8 mouse cellular contexts compared by ENCODE assay signal in the genomic region with DNA sequence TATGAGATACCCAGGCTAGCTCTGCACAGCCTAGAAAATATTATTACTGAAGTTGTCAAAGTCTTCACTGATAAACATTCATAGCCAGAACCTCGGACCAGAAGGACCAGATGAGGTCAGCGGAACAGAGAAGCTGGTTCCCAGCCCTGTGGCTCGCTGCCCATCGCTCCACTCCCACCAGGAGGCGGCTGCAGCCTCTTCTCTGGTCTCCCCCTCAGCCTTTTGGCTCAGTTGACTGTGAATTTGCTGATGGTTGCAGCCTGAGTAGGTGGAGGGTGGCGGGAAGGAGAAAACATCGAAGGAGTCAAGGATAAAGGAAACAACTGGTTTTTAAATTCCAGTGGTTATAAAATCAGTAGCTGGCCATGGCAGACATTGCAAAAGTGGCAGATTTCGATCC.
DNase-seq lines count a peak whose midpoint lies in the region; ATAC-seq lines count a peak whose summit lies in the region.

No protein-coding gene starts in this region.

- H3K9ac ChIP-seq in heart, embryonic 14.5 days (ENCODE audit: low read length) = no peak overlapping the region
- no peak overlapping the region for H3K9ac ChIP-seq in limb, embryonic 13.5 days

- WGBS in heart, embryonic 14.5 days = 55% methylated on average over 8 of the region's 8 CpGs
- WGBS in limb, embryonic 13.5 days = 52% methylated on average over 8 of the region's 8 CpGs

- H3K4me2 ChIP-seq in heart, embryonic 14.5 days (ENCODE audit: low read length) = no peak overlapping the region
- H3K4me2 ChIP-seq in limb, embryonic 13.5 days (replicated peaks) = no peak overlapping the region

- peak overlapping the region; percentile 68 to 79 for H3K27ac ChIP-seq in heart, embryonic 14.5 days (replicated peaks in 1 of 2; ENCODE audit: control insufficient read depth in 1 of 2, insufficient read depth in 1 of 2, low read depth in 2 of 2, low read length in 2 of 2)
- peak overlapping the region; percentile 22; the same call in 1 of the 2 replicates for H3K27ac ChIP-seq in limb, embryonic 13.5 days

- peak; percentile 11 for DNase-seq in right cerebral cortex, postnatal 4 days
- no peak for DNase-seq in right cerebral cortex, adult 2 months (ENCODE audit: low spot score in 2 of 2)
- DNase-seq in testis, postnatal 10 days (ENCODE audit: low spot score) = peak; percentile 87
- DNase-seq in embryo, embryonic 9.5 days (ENCODE audit: extremely low spot score) = no peak
- no peak for DNase-seq in frontal cortex, postnatal 10 days (ENCODE audit: low spot score in 2 of 2)
- no peak for DNase-seq in left cerebral cortex, adult 11 months (ENCODE audit: low spot score)

- H3K4me3 ChIP-seq in heart, embryonic 14.5 days (ENCODE audit: control insufficient read depth in 1 of 2, insufficient read depth in 1 of 2, low read depth in 1 of 2, low read length in 2 of 2) = no peak overlapping the region
- H3K4me3 ChIP-seq in limb, embryonic 13.5 days = no peak overlapping the region

- peak; percentile 41; the same call in 1 of the 2 replicates for ATAC-seq in heart, embryonic 14.5 days (ENCODE audit: insufficient number of reproducible peaks, insufficient read depth, low FRiP score, low read depth)
- no peak for ATAC-seq in limb, embryonic 13.5 days (ENCODE audit: low FRiP score, low read depth)

- no peaks in the 10 kb centered on the region for H3K27me3 ChIP-seq in heart, embryonic 14.5 days (ENCODE audit: control insufficient read depth, insufficient read depth, low read length)
- H3K27me3 ChIP-seq in limb, embryonic 13.5 days = no peaks in the 10 kb centered on the region

- no peaks in the 10 kb centered on the region for H3K9me3 ChIP-seq in heart, embryonic 14.5 days (ENCODE audit: control insufficient read depth, low read length)
- no peaks in the 10 kb centered on the region for H3K9me3 ChIP-seq in limb, embryonic 13.5 days

- no peaks in the 10 kb centered on the region for H3K36me3 ChIP-seq in heart, embryonic 14.5 days (ENCODE audit: control insufficient read depth, insufficient read depth, low read length)
- H3K36me3 ChIP-seq in limb, embryonic 13.5 days = no peaks in the 10 kb centered on the region

- H3K4me1 ChIP-seq in heart, embryonic 14.5 days (ENCODE audit: control insufficient read depth in 2 of 2, insufficient read depth in 2 of 2, low read length in 2 of 2) = peaks cover 26 to 46% of the 10 kb centered on the region in 2 experiments
- H3K4me1 ChIP-seq in limb, embryonic 13.5 days = peaks cover 52% of the 10 kb centered on the region

Comparison
In these comparisons a context has a peak if more than half of its experiments do, and no peak if none do; other contexts are left out.
1. DNase-seq: peak in right cerebral cortex, postnatal 4 days (single experiment) and testis, postnatal 10 days (single experiment); none in right cerebral cortex, adult 2 months (0 of 2), embryo, embryonic 9.5 days (single experiment), frontal cortex, postnatal 10 days (0 of 2) and left cerebral cortex, adult 11 months (single experiment).